Mouse (Mus musculus): ENCODE measurements around the gene Dglucy. TPM values are rescaled to one million over a fixed set of nuclear protein-coding genes. Genes with fewer than 3 reads are reported as not detected.
A peak's percentile ranks its signal among the peaks of the same experiment; 100 is the strongest.

Dglucy gene
- total RNA-seq, 4 experiments from 2014 or later = 20.7 to 31.2 (median 23.0) TPM

GRCm38 (mm10) chr12:100931653-100932052 lies 152.8 kb downstream of the Dglucy start:
- DNase-seq = no peak

- DNase-seq = no peak
These were observed 155.9 kb downstream of the Dglucy start for GRCm38 (mm10) chr12:100934796-100935195.

- peak; percentile 45 for DNase-seq
These were observed 157.3 kb downstream of the Dglucy start for GRCm38 (mm10) chr12:100936116-100936515.

- no peak for DNase-seq
These were observed 157.9 kb downstream of the Dglucy start for GRCm38 (mm10) chr12:100936737-100937136.

GRCm38 (mm10) chr12:100937441-100938360 lies 158.8 kb downstream of the Dglucy start:
- no peak for DNase-seq

- DNase-seq = no peak
These were observed 162.5 kb downstream of the Dglucy start for GRCm38 (mm10) chr12:100941361-100941760.

GRCm38 (mm10) chr12:100943146-100943545 lies 164.3 kb downstream of the Dglucy start:
- DNase-seq = no peak

- DNase-seq = no peak
These were observed 166.1 kb downstream of the Dglucy start for GRCm38 (mm10) chr12:100944921-100945336.

- no peak for DNase-seq
These were observed 166.6 kb downstream of the Dglucy start for GRCm38 (mm10) chr12:100945501-100945900.

GRCm38 (mm10) chr12:100945948-100946347 lies 167.1 kb downstream of the Dglucy start:
- no peak for DNase-seq

Other genes starting within 250 kb of the Dglucy start
- 1 to 10 TPM; 4.7 to 8.7 (median 6.9) TPM for gene Rps6ka5, start 52.1 kb upstream of the Dglucy start, total RNA-seq (2022)
- 1 to 10 TPM; 1.3 to 4.4 (median 2.1) TPM for gene Gpr68, start 129.1 kb downstream of the Dglucy start, total RNA-seq (2022)
- gene Ccdc88c, start 250.0 kb downstream of the Dglucy start, total RNA-seq (2022) = 1 to 10 TPM; 1.4 to 4.0 (median 2.7) TPM